Mouse (Mus musculus) cerebellum, adult 9-11 months (tissue): ENCODE measurements around the gene Col4a1.

Experiments
- DNase-seq: peaks from one replicate; pipeline ENCODE4 v3.0.0; 2022

The Col4a1 gene

DNA sequence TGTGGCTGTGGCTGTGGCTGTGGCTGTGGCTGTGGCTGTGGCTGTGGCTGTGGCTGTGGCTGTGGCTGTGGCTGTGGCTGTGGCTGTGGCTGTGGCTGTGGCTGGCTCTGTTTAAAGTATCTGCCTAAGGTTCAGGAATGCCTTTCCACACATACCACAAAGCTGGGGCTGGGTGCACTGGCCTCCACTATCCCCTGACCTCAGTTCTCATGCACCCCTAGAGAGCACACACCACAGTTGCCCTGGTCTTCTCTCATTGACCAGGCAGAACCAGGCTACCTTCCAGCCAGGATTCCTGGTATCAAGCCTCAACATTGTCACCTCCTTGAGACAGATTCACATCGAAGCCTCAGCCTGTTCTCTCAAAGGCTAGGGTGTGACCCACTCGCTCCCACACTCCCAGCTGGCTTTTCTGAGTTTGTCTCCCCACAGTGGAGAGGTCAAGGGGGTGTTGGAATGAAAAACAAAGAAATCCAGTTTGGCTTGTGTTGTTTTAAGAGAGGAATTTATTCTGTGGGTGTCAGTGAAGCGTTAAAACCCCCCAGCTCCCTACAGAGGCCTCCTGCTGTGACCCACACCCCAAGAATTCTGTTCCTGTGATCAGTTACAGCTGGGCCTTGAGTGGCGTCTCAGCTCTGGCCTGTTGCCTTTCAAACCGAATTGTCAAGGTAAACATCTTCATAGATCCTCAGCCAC is 15.2 kb upstream of the Col4a1 start:
- no peak for DNase-seq

DNA sequence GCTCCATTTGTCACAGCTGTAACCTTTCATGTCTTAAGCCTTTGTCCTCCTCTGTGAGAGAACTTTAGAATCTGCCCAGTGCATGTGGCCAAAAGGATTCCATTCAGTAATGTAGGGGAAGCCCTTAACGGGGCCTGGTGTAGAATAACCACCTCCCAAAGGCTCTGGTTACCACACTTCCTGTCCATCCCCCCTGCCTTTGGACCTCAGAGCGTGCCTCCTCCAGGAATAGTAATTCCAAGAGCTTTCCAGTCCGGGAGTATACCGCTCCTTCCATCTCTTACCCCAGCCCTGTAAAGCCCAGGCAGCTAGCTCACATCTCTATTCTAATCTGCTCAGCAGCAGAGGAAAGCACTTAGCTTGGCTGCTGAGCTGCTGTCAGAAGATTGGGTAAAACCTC is 14.7 kb upstream of the Col4a1 start:
- no peak for DNase-seq

DNA sequence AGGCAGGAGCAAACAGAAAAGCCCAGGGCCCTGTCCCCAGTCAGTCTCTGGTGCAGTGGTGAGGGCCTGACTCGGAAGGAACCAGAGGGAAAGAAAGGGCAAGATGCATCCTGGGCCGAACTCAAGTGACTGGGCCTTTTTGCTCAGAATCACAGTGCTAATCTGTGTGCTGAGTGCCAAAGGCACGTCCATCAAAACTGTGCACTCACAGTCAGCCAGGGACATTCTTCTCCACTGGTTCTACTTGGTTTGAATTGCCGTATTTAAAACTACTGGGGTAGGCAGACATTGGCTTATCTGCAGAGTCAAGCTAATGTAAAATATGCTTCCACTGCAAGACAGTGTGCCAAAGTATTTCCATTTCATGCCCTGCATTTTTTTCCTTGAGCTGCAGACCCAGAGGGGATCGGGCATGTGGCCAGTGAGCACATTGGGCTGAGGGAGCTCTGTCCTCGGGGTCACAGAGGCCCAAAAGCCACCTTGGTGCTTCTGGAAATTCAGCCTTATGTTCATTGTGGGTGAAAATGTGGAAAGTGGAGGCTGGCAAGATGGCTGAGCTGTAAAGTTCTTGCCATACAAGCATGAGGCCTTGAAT is 12.3 kb upstream of the Col4a1 start:
- no peak for DNase-seq

DNA sequence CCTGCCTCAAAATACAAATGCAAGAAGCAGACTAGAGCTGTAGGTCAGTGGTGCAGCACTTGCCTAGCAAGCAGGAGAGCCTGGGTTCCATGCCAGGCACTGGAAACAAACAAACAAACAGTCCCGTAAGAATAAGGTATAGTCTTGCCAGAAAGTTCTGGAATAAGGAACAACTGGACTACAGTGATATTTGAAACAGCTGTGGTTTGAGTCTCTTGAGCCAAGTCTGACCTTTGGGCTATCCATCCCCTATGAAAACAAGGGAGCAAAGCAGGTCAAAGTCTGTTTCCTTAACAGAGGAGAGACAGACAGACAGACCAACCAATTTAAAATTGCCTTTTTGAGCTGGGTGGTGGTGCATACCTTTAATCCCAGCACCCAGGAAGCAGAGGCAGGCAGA is 11.1 kb upstream of the Col4a1 start:
- DNase-seq, result no peak

DNA sequence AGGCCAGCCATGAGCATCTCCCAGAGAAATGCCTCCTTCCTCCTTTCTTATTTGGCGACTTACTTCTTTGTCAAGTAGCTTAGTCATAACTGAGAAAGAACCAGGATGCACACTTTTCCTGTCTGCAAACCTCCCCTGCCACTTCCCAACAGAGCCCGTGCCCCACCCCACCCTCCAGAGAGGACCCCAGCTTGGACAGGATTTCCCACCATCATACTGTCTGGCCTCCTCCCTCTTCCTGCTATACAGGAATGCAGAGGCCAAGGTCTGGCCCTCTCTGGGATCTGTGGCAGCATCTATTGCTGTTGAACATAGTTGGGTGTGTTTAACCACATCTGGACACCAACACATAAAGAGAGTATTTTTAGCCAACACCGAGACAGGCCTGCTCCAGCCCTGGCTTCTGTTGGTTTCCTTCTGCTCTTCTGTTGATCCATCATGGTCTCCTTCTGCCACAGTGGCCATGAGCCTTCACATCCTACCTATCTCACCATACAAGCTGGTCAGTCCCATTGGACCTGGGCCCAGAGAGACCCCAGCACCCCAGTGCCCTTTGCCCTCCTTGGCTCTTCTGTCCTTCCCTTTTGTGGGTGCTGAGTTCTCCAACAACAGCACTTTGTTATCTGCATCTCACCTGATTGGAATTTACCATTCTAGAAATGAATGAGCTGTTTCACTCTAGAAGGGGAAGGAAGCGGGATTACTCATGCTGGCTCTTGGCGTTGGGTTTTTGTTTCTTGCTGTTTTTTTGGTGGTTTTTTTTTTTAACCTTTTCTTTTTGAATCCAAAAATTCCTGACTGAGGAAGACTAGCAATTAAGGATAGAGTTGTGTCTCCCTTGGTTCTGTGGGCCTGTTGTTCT is 10.3 kb upstream of the Col4a1 start:
- no peak for DNase-seq

DNA sequence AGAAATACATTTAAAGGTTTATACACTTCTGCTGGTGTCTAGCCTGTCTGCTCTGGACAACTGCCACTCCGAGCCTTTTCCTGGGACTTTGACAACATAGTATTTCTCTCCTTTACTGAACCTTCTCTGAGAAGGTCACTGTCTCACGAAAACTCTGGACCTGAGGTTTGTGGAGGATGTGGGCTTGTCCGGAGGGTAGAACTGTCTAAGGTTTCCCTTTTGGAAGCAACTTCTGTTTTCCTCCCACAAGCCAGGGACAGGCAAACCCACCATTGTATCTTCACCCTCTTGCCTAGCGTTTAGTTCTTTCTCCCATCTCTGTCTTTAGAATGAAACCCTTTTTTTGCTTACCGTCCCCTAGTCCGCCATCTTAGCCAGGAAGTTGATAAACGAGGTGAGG is 9.2 kb upstream of the Col4a1 start:
- DNase-seq, result no peak

DNA sequence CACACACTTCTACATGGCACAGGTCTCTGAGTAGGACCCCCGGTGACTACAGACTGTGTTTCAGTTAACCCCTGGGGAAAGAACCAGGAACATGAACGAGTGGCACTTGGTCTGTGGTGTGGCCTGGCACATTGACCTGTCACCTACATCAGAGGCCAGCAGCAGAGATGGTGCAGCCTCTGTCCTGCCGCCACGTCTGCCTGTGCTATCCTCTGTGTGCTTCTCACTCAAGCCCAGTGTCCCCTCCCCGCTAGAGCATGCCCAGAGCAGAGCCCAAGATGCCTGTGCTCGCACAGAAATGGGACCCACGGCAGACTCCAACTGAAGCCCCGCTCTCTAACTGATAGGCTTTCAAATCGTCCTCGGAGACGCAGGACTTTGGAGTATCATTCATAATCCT is 6.8 kb upstream of the Col4a1 start:
- DNase-seq, result no peak

DNA sequence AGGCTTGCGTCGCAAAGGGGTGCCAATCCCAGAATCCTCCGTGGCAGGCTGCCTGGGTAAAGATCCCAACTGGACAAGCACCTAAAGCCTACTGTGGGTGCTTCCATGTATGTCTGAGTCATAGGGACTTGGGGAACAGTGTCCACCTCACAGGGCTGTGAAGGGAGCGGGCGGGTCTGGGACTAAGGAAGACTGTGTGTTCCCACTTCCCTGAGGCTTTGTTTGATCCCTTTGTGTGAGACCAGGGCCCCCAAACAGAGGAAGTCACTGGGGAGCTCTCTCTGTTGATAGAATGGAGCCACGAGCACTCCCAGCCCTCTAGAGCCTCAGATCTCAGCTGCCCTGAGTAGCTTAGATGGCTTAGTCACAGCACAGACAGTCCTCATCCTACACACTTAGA is 3.5 kb upstream of the Col4a1 start:
- DNase-seq, result no peak

DNA sequence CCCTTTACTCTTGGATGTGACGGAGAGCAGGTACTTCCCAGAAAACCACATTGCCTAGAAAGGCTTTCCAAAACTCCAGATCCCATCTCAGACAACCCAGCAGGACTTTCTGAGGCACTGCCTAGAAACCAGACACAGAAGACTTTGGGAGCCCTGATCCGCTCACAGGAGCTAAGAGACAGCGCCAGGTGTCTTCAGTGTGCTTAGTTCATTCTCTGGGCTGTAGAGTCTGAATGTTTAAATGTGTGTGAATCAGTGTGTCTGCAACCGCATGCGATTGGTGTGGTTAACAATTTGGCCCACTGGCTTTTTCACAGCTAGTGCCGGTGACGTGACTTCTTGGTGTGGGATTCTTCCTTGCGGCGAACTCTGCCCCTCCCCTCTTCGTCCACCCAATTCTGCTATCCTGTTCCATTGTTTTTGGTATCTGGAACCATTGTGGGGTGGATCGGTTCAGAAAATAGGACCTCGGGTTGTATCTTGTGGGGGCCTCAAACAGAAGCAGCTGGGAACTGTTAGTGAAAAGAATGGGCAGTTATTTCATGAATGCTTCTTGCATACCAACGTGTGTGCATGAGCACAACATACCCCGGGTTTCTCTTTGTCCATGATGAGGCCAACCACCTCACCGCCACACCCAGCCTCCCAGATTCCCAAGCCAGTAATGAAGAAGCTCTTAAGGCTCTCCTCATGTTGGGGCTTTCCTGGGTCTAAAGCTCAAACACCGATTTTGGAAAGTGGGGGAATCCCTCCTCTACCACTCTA is 2.7 kb upstream of the Col4a1 start:
- no peak for DNase-seq

DNA sequence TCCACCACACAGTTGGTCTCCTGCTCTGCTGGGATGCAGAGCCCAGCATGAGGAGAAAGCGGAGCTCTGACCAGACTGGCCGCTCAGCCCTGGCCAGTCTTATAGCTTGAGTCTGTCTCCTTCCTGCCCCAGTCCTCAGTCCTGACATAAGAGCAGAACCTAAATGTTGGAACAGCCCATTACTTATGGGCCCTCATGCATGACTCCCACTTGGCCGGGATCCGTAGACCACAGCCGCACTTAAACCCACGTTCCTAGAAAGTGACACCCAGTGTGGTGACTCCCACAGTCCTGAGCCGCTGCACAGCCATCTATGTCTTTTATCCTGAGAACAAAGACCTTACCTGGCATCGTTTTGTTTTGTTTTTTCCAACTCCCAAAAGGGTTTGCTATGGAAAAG is 2.0 kb upstream of the Col4a1 start:
- DNase-seq, result no peak

DNA sequence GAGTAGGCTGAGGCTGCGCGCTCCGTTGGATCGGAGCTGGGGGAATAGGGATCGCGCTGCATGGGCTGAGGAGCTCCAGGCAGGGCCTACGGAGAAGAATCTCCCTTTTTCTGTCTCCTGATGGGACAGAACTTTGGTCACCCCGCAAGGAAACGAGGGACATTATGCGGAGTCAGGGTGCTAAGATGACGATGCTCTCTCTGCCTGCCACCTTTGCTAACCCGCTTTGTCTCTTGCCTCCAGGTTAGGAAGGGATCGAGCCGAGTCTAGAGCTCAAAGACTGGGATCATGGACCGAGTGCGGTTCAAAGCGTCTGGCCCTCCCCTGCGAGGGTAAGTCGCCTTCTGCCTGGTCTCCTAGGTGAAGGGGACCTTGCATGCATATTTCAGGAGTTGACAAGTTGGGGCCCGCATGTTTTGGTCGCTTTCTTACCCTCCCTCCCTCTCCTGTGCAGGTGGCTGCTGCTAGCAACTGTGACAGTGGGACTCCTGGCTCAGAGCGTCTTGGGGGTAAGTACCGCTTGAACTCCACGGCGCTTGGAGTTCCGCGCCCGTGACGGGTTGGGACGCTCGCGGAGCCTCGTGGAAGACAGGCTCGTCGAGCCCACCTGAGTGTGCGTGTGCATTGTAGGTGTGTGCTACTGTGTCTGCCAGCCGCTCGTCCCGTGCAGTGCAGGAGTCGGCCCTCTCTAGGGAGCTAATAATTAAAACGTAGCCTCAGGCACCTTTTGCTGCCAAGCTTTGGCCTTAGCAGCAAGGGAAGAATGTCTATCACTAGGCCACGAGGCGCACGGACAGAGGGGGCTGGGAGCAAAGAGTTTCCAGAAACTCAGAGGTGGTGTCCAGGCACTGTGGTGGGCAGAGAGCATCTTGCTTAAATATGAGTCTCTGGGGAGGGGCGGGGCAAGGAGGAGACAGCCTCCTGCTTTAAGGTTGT is 818 bp upstream of the Col4a1 start:
- no peak for DNase-seq

DNA sequence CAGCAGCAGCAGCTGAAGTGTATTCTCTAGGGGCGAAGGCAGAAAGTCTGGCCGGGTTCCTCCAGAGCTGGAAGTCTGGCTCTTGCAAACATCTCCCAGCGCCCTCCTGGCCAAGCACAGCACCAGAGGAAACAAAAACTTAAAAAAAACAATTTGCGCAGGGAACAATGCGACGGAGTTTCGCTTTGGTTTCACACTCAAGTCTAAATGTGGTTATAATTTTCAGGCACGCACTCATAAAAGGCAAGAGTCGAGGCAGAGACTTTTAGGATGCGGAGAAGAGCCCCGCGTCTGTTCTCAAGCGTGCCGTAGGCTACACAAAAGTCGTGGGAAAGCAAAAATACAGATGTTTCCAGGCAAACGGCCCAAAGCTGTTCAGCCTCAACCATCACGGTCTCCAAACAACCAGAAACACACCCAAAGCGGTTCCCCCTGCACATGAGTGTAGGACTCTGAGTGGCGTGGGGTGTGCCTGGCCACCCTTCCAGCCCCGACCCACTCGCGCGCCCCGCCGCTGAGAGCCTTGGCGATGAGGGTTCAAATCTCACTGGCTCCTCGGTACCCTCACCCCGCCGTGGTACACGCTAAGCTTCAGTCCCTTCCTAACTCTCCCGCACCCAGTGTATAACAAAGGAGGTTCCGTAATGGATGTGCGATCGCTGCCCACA is 811 bp downstream of the Col4a1 start:
- no peak for DNase-seq

DNA sequence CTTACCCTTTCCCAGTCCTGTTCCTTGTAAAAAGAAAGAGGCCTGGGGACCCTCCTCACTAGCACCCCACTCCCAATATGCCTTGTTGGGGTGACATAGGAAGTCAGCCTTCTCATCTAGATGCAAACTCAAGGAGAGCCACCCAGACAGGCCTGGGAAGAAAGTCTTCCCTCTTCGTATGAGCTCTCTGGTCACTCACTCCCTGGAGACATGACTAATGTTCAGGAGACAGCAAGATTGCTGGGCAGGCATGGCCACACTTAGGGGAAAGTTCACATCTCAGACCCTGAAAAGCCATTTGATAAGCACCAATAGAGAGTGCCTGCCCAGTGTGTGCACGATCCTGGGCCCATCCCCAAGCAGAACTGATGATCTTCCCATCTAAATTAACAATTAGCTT is 2.6 kb downstream of the Col4a1 start:
- no peak for DNase-seq

DNA sequence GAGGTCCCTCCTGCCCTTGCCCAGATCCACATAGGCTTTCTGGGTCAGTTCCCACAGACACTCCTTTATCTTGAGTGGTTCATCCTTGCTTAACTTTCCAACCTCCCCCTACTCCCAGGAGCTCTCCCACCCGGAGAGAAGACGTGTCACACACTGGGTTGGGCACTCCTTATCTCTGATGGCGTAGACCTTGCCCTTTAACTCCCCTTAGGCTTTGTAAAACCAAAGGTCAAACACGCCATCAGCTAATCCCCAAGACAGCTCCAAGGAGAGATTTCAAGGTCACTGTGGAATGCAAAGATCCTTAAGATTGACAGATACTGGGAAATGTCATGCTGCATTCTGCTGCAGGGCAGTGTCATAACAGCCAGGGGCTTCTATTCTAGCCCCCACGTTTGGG is 3.4 kb downstream of the Col4a1 start:
- DNase-seq, result no peak

DNA sequence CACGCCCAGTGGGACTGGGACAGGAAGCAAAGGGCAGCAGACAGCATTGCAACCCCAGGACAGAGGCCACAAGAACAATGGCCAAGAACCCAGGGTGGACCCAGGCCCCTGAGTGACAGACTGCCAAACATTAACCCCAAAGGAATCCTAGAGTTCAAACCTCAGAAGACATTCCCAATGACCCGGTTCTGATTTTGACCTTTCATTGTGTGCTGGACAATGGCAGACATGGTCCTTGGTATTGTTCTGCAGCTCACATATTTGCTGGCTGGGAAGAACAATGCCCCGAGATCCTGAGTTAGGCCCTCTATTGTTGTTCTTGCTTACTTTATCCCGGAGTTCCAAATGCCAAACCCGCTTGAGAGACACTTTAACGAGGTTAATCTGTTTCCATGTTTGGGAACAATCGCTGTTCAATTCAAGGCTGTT is 4.0 kb downstream of the Col4a1 start:
- no peak for DNase-seq

DNA sequence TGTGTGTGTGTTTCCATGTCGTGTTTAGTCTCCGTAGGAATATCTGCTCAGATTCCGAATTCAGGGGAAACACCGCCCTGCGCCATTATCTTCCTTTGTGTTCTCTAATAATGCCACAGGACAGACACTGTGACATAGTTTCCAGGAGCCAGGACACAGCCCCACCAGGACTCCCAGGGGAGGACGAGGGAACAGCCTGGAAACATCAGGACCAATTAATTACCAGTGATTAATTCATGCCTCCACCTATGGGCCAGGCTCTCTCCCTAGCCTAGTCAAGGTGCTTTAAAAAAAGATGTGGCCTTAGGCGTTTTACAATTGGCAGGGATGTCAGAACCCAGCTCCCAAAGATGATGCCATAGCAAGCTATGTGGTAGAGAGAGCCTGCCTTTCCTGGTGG is 5.2 kb downstream of the Col4a1 start:
- DNase-seq, result no peak

DNA sequence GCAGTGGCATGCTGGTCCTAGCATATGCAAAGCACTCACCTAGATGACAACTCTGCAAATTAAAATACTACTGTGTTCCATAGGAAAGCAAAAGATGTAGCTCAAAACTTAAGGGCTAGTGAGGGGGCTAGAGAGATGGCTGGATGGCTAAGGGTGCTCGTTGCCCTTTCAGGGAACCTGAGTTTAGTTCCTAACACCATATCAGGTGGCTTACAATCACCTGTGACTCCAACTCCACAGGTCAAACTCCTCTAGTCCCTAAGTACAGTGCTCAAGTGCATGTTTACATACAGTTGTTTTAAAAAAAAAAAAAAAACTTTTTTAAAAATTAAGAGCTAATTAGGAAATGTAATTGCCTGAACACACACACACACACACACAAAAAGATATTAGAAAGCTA is 7.1 kb downstream of the Col4a1 start:
- DNase-seq, result no peak

DNA sequence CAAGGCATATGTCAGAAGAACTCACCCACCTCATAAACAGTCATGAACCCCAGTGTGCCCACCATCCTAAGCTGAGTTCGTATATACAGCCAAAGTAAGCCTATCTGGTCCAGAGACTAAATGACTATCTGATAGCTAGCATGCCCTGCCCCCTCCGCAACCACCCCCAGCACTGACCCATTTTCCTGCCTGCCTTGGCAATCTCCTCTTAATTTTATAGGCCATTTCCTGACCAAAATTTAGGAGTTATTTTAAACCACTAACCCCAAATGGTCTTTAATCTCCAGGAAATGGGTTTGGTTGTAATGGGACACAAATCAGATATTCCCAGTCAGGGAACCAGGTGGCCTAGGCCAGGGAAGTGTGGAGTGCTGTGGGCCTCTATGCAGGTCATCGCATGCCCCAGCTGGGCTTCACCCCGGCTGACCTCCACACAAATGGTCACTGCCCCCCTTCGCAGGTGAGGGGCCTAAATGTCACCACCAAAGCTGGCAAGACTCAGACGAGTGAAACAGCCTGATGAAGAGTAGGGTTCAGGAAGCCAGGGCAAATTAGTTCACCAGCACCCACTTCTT is 8.5 kb downstream of the Col4a1 start:
- no peak for DNase-seq

DNA sequence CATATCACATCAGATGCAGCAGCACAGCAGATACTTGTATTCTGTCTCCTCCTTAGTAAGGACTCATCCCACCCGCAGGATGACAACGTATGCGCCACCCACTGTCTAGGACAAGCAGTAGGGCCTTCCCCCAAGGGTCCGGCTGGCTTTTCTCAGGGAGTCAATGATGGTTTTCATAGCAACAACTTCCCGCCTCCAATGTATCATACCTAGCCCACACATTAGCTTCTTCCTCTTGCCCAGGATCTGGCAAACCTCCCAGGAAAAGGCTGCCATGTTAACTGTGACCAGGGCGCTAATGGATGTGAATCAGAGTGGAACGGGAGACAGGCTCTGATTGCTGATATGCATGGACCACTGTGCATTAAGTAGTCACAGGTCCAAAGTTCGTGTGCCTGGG is 12.2 kb downstream of the Col4a1 start:
- no peak for DNase-seq

DNA sequence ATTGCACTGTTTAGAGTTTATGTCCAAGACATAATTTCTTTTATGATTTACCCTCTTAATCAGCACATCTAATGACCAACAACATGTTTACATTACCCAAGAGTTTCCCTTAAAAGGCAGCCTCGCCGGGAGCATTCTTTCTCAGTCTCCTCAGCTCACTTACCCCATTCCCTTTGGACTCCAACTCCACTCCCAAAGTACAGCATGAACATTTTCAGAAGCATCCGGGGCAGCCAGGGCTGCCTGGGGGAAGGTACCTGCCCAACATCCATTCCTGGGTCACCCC is 13.4 kb downstream of the Col4a1 start:
- DNase-seq, result no peak

DNA sequence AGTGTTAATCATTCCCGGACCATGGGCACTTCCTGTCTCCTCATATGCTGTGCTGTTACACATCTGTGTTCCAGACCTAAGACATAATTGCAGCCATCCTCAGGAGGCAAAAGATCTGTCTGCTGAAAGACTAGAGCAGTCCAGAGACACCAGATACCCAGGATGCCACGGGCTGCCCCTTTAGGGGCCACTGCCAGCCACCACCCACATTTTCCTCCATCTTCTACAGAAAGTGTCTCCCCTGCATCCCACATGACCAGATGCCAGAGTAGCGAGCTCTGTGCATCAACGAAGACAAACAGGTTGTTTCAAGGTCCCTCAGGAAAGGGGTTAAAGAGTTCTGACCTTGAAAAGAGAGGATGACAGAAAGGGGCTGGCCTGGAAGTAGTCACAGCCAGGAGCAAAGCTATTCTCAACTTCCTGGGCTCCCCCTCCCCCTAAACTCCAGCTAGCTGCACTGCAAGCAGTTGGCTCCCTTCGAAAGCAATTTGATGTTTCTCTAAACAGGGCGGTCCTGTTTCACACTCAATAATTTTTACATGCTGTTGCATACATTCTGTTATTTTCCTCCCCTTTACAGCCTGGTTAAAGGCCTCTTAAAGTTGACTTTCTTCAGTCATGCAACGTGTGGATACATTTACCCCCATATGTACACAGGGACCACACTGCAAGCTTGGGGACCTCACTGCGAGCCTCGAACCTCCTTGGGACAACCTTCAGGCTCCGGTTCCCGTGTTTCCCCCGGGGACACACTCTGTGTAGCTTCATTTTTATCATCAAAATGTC is 13.9 kb downstream of the Col4a1 start:
- no peak for DNase-seq
